Comparison of ENCODE assay signal across 8 mouse cellular contexts in genomic region chr13:67332877-67333276, GRCm38 (mm10). TPM values are rescaled to one million over a fixed set of nuclear protein-coding genes. Genes with fewer than 3 reads are reported as not detected.
DNase-seq lines count a peak whose midpoint lies in the region; ATAC-seq lines count a peak whose summit lies in the region.

No protein-coding gene starts in this region.

- WGBS in lung, embryonic 16.5 days: 57% methylated on average over 1 of the region's 1 CpGs
- WGBS in embryonic facial prominence, embryonic 10.5 days: 74% methylated on average over 1 of the region's 1 CpGs
- 86% methylated on average over 1 of the region's 1 CpGs for WGBS in hindbrain, embryonic 15.5 days
- WGBS in midbrain, embryonic 12.5 days: 74% methylated on average over 1 of the region's 1 CpGs

- H3K4me3 ChIP-seq in lung, embryonic 16.5 days (ENCODE audit: low read length): peak overlapping the region; percentile 63
- peak overlapping the region; percentile 67 for H3K4me3 ChIP-seq in embryonic facial prominence, embryonic 10.5 days
- H3K4me3 ChIP-seq in hindbrain, embryonic 15.5 days: peak overlapping the region; percentile 61
- H3K4me3 ChIP-seq in midbrain, embryonic 12.5 days: peak overlapping the region; percentile 52

- no peak for DNase-seq in lung, postnatal 4 days
- DNase-seq in embryonic facial prominence, embryonic 10.5 days (ENCODE audit: low spot score): peak; percentile 10
- no peak for DNase-seq in testis, postnatal 10 days (ENCODE audit: low spot score)
- no peak for DNase-seq in gastrocnemius, postnatal 10 days
- DNase-seq in cerebellum, adult 11-12 months: no peak

- H3K36me3 ChIP-seq in lung, embryonic 16.5 days (ENCODE audit: control insufficient read depth, insufficient read depth, low read length): no peaks in the 10 kb centered on the region
- H3K36me3 ChIP-seq in embryonic facial prominence, embryonic 10.5 days (replicated peaks): no peaks in the 10 kb centered on the region
- no peaks in the 10 kb centered on the region for H3K36me3 ChIP-seq in hindbrain, embryonic 15.5 days
- H3K36me3 ChIP-seq in midbrain, embryonic 12.5 days: no peaks in the 10 kb centered on the region

- H3K4me1 ChIP-seq in lung, embryonic 16.5 days (replicated peaks; ENCODE audit: control insufficient read depth, insufficient read depth, low read length): peaks cover 7% of the 10 kb centered on the region
- H3K4me1 ChIP-seq in embryonic facial prominence, embryonic 10.5 days: peaks cover 7% of the 10 kb centered on the region
- peaks cover 11% of the 10 kb centered on the region for H3K4me1 ChIP-seq in hindbrain, embryonic 15.5 days (replicated peaks)
- peaks cover 9% of the 10 kb centered on the region for H3K4me1 ChIP-seq in midbrain, embryonic 12.5 days

- H3K27me3 ChIP-seq in lung, embryonic 16.5 days (ENCODE audit: control insufficient read depth, insufficient read depth, low read depth, low read length): no peaks in the 10 kb centered on the region
- no peaks in the 10 kb centered on the region for H3K27me3 ChIP-seq in embryonic facial prominence, embryonic 10.5 days (replicated peaks; ENCODE audit: low read depth, poor library complexity, severe bottlenecking)
- no peaks in the 10 kb centered on the region for H3K27me3 ChIP-seq in hindbrain, embryonic 15.5 days
- H3K27me3 ChIP-seq in midbrain, embryonic 12.5 days: no peaks in the 10 kb centered on the region

- peak; percentile 19 for ATAC-seq in lung, embryonic 16.5 days (ENCODE audit: low read depth)
- ATAC-seq in hindbrain, embryonic 15.5 days (ENCODE audit: low FRiP score, low read depth): peak; percentile 62; the same call in 1 of the 2 replicates
- peak; percentile 25; the same call in 1 of the 2 replicates for ATAC-seq in midbrain, embryonic 12.5 days (ENCODE audit: low FRiP score, low read depth)

- peak overlapping the region; percentile 78 for H3K9ac ChIP-seq in lung, embryonic 16.5 days (ENCODE audit: low read length)
- H3K9ac ChIP-seq in hindbrain, embryonic 15.5 days: peak overlapping the region; percentile 52
- peak overlapping the region; percentile 50 for H3K9ac ChIP-seq in midbrain, embryonic 12.5 days (replicated peaks)

- no peaks in the 10 kb centered on the region for H3K9me3 ChIP-seq in lung, embryonic 16.5 days (ENCODE audit: control insufficient read depth, low read length)
- no peaks in the 10 kb centered on the region for H3K9me3 ChIP-seq in embryonic facial prominence, embryonic 10.5 days
- no peaks in the 10 kb centered on the region for H3K9me3 ChIP-seq in hindbrain, embryonic 15.5 days
- no peaks in the 10 kb centered on the region for H3K9me3 ChIP-seq in midbrain, embryonic 12.5 days

- H3K27ac ChIP-seq in lung, embryonic 16.5 days (ENCODE audit: low read length): 0 out of 2 replicates have a peak overlapping the region, but pooled peaks have one; percentile 44
- H3K27ac ChIP-seq in embryonic facial prominence, embryonic 10.5 days (replicated peaks): peak overlapping the region; percentile 81
- H3K27ac ChIP-seq in hindbrain, embryonic 15.5 days (replicated peaks): 0 out of 2 replicates have a peak overlapping the region, but pooled peaks have one; percentile 32
- H3K27ac ChIP-seq in midbrain, embryonic 12.5 days (replicated peaks): no peak overlapping the region

- peak overlapping the region; percentile 78 for H3K4me2 ChIP-seq in lung, embryonic 16.5 days (ENCODE audit: low read depth, low read length)
- H3K4me2 ChIP-seq in hindbrain, embryonic 15.5 days: peak overlapping the region; percentile 92
- peak overlapping the region; percentile 62 for H3K4me2 ChIP-seq in midbrain, embryonic 12.5 days (replicated peaks)

RNA-seq across cellular contexts. Expression of gene Zfp595, which starts 0.5 kb away (rescaled TPM):
- polyA plus RNA-seq in lung, embryonic 16.5 days (2015; fragmentation: Nextera tagmentation; extraction: Ambion mirVana): 2.3 and 2.8 TPM in 2 replicates
- 1.5 and 1.8 TPM in 2 replicates for polyA plus RNA-seq in embryonic facial prominence, embryonic 10.5 days (2016; fragmentation: Nextera tagmentation; extraction: Ambion mirVana)
- 1.7 and 1.9 TPM in 2 replicates for polyA plus RNA-seq in hindbrain, embryonic 15.5 days (2015; fragmentation: Nextera tagmentation; extraction: Ambion mirVana)
- polyA plus RNA-seq in midbrain, embryonic 12.5 days (2016; fragmentation: Nextera tagmentation; extraction: Ambion mirVana): 1.5 and 1.9 TPM in 2 replicates
- total RNA-seq in gastrocnemius, postnatal 10 days (2021): 1 to 10 TPM; 1.5 to 2.0 TPM

RNA-seq across cellular contexts. Expression of gene Zfp457, which starts 26.6 kb away (rescaled TPM):
- 0.75 and 0.85 TPM in 2 replicates for polyA plus RNA-seq in lung, embryonic 16.5 days (2015; fragmentation: Nextera tagmentation; extraction: Ambion mirVana)
- 0.32 and 0.62 TPM in 2 replicates for polyA plus RNA-seq in embryonic facial prominence, embryonic 10.5 days (2016; fragmentation: Nextera tagmentation; extraction: Ambion mirVana)
- polyA plus RNA-seq in hindbrain, embryonic 15.5 days (2015; fragmentation: Nextera tagmentation; extraction: Ambion mirVana): 1.1 and 1.3 TPM in 2 replicates
- polyA plus RNA-seq in midbrain, embryonic 12.5 days (2016; fragmentation: Nextera tagmentation; extraction: Ambion mirVana): 0.41 and 0.71 TPM in 2 replicates
- 1 to 10 TPM; 1.4 to 1.7 TPM for total RNA-seq in gastrocnemius, postnatal 10 days (2021)

RNA-seq across cellular contexts. Expression of gene Gm28044, which starts 27.5 kb away (rescaled TPM):
- 0.62 and 0.87 TPM in 2 replicates for polyA plus RNA-seq in lung, embryonic 16.5 days (2015; fragmentation: Nextera tagmentation; extraction: Ambion mirVana)
- 0.52 TPM in 1 of 2 replicates, not detected in the other for polyA plus RNA-seq in embryonic facial prominence, embryonic 10.5 days (2016; fragmentation: Nextera tagmentation; extraction: Ambion mirVana)
- polyA plus RNA-seq in hindbrain, embryonic 15.5 days (2015; fragmentation: Nextera tagmentation; extraction: Ambion mirVana): 0.35 TPM in 1 of 2 replicates, not detected in the other
- 0.84 TPM in 1 of 2 replicates, not detected in the other for polyA plus RNA-seq in midbrain, embryonic 12.5 days (2016; fragmentation: Nextera tagmentation; extraction: Ambion mirVana)
- under 1 TPM in 1 of 2 experiments, not detected in 1; 0.77 TPM for total RNA-seq in gastrocnemius, postnatal 10 days (2021)

RNA-seq across cellular contexts. Expression of gene Zfp953, which starts 27.5 kb away (rescaled TPM):
- 1.1 and 1.3 TPM in 2 replicates for polyA plus RNA-seq in lung, embryonic 16.5 days (2015; fragmentation: Nextera tagmentation; extraction: Ambion mirVana)
- 0.79 and 0.92 TPM in 2 replicates for polyA plus RNA-seq in embryonic facial prominence, embryonic 10.5 days (2016; fragmentation: Nextera tagmentation; extraction: Ambion mirVana)
- polyA plus RNA-seq in hindbrain, embryonic 15.5 days (2015; fragmentation: Nextera tagmentation; extraction: Ambion mirVana): 0.42 and 0.58 TPM in 2 replicates
- 0.94 and 0.98 TPM in 2 replicates for polyA plus RNA-seq in midbrain, embryonic 12.5 days (2016; fragmentation: Nextera tagmentation; extraction: Ambion mirVana)
- 1 to 10 TPM; 1.1 to 1.2 TPM for total RNA-seq in gastrocnemius, postnatal 10 days (2021)

RNA-seq across cellular contexts. Expression of gene Gm28041, which starts 42.7 kb away (rescaled TPM):
- 0.35 and 1.0 TPM in 2 replicates for polyA plus RNA-seq in lung, embryonic 16.5 days (2015; fragmentation: Nextera tagmentation; extraction: Ambion mirVana)
- not detected in 2 replicates for polyA plus RNA-seq in embryonic facial prominence, embryonic 10.5 days (2016; fragmentation: Nextera tagmentation; extraction: Ambion mirVana)
- 0.25 TPM in 1 of 2 replicates, not detected in the other for polyA plus RNA-seq in hindbrain, embryonic 15.5 days (2015; fragmentation: Nextera tagmentation; extraction: Ambion mirVana)
- polyA plus RNA-seq in midbrain, embryonic 12.5 days (2016; fragmentation: Nextera tagmentation; extraction: Ambion mirVana): 0.29 TPM in 1 of 2 replicates, not detected in the other
- not detected for total RNA-seq in gastrocnemius, postnatal 10 days (2021)
